Mouse (Mus musculus) hematopoietic stem cell, adult 5-6 weeks (primary cell): ENCODE results near the gene Arl13a. TPM values are rescaled to one million over a fixed set of nuclear protein-coding genes. Genes with fewer than 3 reads are reported as not detected.
"Not testable (repeated sequence)": the region's sequence is repeated elsewhere in the genome, so short reads cannot be mapped to it uniquely, and the experiment has no call there.

Experiments
- ATAC-seq, 2 experiments: fragments of 125-278 bp in 1 of 2; replicated peaks in 1 of 2; 2 replicates each; pipeline ENCODE4 v1.8.0; 2016 to 2017; ENCODE audit warnings: inconsistent platforms in 2 of 2, mild to moderate bottlenecking in 2 of 2, moderate number of reproducible peaks in 2 of 2, low read depth in 1 of 2, moderate TSS enrichment in 1 of 2; ENCODE audit not compliant: low FRiP score in 2 of 2, poor library complexity in 2 of 2, severe bottlenecking in 2 of 2, insufficient read depth in 1 of 2, low TSS enrichment in 1 of 2
- total RNA-seq: library from RNA; stranded (forward); fragments of 172-1452, 232-1000 nt; gene quantifications from 2 replicates; pipeline ENCODE4 v1.2.3, GENCODE M21; 2017

Arl13a gene
- total RNA-seq = not detected in 2 replicates

DNA sequence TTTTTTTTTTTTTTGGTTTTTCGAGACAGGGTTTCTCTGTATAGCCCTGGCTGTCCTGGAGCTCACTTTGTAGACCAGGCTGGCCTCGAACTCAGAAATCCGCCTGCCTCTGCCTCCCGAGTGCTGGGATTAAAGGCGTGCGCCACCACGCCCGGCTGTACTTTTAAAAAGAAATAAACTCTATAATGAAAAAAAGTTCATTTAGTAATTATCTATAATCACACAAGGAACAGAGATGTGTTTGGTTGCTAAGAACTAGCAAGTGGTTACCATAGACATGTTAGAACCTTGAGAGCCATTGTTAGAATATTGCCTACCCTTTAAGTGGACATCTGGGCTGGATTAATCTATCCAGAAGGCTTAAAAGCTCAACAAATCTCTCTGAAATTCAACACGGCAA lies at the start of gene Arl13a:
Gene Arl13a (plus strand): TSS at position 301 of the 400 bp plus-strand sequence.
- ATAC-seq = not testable (repeated sequence)

DNA sequence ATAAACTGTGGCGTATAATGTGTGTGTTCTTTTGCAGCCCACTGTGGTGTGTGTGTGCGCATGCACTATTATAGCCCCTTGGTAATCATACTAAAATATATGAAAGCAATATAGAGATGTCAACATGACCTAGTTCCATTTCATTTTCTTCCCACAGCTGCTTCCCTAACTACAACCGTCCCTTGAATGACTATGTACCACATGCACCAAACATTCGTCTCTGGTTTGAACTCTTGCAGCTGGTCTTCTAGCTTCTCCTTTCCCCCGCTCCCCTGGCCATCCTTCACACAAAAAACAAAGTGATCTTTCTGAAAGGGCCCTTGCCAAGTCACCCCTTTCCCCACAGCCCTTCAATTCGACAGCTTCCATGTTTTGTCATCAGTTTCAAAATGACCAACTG lies 47.3 kb upstream of the Arl13a start:
- ATAC-seq = no peak

DNA sequence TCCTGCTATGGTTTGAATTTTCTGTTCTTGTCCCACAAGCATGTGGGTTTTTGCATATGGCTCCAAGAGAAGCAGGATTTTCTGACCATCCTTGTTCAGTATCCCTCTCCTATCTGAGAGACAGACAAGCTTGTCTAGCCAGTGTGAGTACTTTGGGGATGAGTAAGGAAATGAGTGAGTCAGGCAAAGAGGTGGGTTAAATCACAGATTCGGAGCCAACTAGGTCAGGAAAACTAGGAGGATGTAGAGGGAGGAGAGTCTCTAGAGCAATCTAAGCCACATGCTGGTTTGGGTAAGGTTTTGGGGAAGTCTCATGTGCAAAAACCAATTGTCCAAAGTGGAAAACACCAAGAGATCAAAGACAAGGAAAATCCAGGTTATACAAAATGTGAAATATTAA lies 45.8 kb upstream of the Arl13a start:
- no peak for ATAC-seq

DNA sequence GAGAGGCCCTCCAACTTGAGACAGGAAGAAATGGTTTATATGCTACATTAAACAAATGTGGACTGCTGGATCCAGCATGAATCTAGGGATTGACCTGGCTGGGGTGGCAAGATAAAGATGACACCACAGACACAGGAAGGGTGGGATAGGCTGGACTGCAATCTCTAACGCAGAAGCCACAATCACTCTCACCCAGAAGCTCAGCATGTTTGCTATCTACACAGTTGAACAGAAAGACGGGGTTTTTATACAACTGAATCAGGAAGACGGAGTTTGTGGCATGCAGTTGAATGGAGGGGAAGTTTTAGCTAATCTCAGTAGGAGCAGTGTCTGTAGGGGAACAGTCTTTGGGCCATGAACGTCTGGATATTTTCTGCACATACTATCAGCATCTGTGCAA lies 45.3 kb upstream of the Arl13a start:
- no peak for ATAC-seq

DNA sequence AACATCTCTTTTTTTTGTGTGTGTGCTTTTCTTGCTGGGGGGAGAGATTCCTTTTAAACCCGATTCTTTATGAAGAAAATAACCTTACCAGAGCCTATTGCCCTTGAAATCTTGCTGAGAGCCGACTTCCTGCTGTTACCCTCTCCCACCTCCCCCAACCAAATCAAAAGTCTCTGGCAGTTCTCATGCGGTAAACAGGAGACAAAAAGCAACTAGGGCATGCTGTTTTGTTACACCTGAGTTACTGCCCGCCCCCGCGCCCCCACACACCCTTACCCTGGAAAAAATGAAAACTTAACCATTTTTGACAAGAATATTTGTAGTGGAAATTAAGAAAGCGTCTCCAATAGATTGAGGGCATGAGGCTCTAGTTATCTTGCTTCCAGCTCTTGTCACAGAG lies 29.1 kb upstream of the Arl13a start:
- no peak for ATAC-seq

DNA sequence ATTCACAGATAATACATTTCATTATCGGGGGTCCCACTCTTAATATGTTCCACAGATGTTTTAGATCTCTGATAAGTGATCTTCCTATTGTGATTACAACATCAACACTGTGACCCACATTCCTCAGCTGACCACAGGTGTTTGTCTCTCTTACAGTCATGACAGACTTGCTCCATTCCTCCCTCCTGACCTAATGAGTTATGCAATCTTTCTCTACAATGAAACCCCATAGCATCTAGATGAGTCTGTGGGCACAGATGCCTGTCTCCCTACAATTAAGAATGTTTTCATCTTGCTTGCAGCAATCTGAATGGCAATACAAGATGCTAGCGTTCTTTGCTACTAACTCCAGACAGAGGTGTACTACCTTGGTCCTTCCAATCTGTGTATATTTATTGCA lies 26.9 kb upstream of the Arl13a start:
- ATAC-seq = no peak

DNA sequence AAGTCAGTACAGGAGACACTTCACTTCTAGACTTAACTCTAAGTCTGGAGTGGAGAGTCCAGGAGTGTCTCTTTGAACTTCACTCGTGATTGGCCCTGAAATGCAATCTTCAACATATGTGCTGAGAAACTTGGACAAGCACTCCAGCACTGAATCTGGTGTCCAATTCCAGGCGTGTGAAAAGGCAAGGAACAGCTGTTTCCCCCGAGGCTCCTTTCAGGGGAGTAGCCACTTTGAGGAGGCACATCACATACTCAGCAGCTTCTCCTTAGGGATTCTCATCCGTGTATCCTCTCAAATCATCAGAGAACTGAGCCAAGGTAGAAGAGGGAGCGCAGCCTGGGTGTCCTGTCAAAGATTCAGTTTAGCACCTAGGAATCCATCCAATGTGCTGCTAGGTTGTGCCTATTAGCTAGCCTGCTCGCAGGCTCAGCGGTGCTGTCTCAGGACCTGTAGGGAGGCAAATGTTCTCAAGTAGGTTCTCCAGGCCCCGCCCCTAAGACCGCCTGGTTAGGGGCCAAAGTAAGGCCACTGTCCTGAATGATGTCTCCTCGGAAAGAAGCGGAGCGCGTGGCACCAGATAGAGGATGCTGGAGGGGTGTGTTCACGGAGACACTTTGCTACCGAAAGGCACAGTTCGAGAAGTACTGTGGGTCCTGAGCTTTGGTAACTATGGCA lies 25.1 kb upstream of the Arl13a start, which contains the start of gene Xkrx:
Gene Xkrx (minus strand): TSS at position 34 of the 678 bp plus-strand sequence.
- 0 out of 4 replicates have a peak, but pooled peaks of 1 of the 2 experiments have one; percentile 7 for ATAC-seq

DNA sequence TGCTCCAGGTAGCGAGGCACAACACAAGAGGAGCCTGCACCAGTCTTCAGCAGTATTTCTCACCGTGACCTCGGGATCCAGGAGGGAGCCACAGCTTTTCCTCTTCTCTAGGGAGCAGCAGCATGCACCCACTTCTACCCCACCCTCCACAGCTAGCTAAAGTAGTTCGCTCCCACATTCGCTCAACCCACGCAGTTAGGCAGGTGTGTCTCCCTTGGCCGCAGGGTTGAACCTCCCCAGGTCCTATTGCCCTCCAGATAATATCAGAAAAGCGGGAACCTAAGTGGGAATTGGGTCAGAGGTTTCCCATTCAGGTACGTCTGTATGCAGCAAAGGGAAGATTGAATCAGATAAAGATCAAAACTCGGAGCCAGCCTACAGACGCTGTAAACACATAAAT lies 24.5 kb upstream of the Arl13a start:
- ATAC-seq = no peak

DNA sequence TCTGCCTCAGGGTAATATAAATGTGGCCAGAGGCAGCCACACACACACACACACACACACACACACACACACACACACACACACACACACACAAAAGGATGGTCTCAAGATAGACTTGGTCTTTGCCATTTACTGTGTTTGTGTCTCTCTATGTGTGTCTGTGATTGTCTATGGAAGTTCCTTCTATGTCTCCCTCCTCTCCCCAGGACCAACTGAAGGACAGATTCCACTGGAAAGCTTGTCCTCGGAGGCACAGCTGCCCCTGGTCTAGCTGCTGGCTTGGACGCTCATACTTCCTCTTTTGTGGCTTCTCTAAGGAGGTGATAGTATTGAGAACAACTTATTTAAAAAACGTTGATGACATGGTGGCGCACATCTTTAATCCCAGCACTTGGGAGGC lies 23.8 kb upstream of the Arl13a start:
- ATAC-seq = peak; percentile 65 to 66

DNA sequence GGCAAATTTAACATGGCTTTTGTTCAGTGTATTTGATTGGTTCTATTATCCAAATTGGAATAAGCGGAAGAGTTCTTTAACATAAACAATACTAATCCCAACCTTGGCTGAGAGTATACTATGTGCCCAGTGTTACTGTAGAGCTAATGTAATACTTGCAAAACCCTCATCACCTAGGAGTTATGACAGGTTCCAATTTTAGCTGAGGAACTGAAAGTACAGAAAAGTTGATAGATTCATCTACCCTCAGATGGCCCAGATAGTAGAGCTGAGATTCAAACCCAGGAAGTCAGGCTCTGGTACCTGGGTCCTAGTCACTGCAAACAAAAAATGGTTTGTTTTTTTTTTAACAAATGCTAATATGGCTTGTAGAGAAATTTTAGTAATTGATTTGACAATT lies 16.7 kb upstream of the Arl13a start:
- ATAC-seq = no peak

DNA sequence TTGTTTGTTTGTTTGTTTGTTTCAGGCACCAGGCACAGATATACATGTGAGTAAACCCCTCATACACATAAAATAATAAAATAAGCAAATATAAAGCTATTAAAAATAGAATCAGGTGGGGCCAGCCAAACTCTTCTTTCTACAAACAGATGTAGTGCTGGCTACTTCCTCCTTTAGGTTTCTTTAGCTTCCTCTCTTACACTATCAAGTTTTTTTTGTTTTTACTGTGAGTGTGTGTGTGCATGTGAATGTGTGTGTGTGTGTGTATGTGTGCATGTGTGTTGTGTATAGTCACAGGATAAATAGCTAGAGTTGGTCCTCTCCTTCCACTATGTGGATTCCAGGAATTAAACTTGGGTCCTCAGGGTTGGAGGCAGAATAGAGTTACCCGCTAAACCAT lies 12.6 kb upstream of the Arl13a start:
- no peak for ATAC-seq

DNA sequence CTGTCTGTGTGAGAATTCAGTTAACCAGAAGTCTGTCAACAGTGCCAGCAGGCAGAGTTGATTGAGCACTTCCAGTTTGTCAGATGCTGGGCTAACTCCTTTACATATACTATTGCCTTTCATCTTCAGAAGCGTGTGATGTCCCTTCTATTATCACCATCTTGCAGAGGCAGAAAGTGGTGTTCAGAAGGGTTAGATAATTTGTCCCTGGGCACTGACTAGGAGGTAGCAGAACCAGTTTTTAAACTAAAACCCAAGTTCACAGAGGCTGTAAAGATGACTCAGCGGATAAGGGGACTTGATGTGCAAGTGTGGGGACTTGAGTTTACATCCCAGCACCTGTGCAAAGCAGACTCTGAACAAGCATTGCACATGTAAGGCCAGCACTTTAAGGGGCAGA lies 21.2 kb downstream of the Arl13a start:
- ATAC-seq = no peak

DNA sequence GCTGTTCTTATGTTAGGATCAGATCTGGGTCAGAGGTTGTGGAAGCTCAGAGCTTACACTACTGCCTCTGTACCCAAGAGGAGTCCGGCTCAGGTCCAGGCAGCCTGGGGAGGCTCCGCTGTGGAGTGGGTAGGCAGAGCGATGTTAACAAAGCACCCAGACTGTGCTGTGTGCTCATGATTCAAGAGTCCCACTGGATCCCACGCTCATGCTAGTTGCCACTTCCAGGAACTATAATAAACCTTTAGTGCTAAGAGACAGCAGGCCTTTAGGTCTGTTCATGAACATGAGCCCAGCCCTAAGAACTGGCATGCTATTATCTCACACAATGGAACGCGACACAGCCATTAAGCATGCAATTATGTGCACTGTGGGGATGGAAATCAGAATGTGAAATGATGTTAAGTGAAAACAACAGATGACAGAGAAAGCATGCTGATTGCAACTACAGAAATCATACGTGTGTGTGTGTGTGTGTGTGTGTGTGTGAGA lies 23.9 kb downstream of the Arl13a start:
- no peak for ATAC-seq

DNA sequence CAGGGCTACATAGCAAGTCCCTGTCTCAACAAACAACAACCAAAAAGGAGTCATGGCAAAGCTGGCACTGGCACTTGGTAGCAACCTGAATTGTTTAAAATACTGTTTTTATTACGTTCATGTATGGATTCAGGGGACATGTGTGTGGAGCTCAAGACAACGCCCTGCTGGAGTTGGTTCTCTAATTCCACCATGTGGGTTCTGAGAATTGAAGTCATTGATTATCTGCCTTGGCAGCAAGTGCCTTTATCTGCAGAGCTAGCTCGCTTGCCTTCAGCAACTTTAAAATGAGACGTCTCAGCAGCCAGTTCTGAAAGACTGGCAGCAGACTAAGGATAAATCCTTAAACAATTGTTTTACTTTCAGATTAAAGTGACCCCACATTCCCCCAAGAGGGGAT lies 30.9 kb downstream of the Arl13a start:
- no peak for ATAC-seq

DNA sequence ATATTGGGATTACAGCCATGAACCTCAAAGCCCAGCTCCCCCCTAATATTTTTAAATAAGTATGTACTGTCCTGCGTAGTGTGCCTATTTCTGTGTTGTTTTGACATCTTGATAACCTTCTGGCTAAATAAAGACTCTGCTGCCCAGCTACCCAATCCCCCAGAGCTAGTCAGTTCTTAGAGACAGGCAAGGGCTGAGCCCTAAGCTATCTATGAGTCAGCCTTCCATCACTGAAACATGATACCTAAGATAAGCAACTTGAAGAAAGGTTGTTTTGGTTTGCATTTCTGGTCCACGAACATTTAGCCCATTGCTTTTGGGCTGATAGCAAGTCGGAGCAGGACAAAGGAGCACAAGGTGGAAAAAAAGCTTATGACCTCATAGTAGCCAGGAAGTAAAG lies 33.3 kb downstream of the Arl13a start:
- ATAC-seq = no peak

DNA sequence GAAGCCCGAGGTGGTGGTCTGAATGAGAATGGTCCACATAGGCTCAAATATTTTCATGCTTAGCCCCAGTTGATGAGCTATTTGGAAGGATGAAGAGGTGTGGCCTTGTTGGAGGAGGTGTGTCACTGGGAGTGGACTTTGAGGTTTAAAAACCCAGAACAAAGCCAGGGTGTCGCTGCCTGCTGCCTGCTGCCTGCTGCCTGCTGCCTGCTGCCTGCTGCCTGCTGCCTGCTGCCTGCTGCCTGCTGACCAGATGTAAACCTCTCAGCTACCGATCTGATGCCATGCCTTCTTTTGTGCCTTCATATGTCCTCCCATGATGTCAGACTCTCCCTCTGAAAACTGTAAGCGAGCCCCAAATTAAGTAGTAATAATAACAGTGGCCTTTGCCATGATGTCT lies 34.6 kb downstream of the Arl13a start, which contains the start of gene Nox1:
Gene Nox1 (minus strand): TSS at position 101 of the 400 bp plus-strand sequence.
- no peak for ATAC-seq

DNA sequence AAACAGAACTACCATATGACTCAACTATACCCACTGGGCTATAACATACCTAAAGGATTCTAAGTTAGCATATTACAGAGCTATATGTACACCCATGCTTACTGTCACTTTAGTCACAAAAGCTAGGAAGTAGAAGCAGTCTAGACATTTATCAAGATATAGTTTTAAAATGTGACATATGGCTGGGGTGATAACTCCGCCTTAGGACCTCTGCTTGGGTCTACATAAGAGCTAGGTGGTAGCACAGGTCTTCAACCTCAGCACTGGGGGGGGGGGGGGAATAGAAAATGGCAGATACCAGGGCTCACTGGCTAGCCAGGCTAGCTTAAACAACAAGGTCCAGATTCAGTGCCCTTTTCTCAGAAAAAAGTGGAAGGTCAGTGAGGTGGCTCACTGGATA lies 45.7 kb downstream of the Arl13a start:
- no peak for ATAC-seq

DNA sequence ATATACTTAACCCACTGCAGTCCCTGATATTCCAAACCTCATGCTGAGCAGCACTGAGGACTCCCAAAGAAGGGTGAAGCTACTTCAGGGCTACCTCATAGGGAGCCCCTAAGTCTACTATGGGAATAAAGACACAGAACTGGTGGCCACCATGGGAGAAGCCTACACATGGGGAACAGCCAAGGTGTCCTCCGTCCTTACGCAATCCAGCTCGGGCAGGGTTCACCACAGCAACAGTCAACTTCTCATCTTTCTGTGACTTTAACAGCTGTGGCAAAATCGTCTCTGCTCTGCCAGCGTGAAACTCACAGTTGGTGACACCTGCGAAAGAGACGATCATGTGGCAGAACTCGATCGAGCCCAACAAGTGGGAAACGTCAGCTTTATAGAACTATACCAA lies 51.0 kb downstream of the Arl13a start:
- ATAC-seq = no peak

DNA sequence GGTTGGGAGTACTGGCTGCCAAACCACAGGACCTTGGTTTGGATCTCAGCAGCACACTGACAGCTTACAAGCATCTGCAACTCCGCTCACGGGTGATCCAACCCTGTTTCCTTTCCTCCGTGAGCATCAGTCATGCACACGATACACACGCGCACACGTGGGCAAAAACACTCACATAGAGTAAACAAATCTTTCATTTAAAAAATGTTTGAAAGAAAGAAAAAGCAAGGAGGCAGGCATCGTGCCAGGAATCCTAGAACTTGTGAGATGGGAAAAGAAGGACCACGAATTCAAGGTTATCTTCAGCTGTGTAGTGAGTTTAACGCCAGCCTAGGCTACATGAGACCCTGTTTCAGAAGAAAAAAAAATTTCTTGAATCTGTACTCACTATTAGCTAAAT lies 58.6 kb downstream of the Arl13a start:
- no peak for ATAC-seq
